Mouse (Mus musculus) heart, adult 2 months (tissue): Measurements from ENCODE around the gene Pheta2.

Source experiments
- CTCF ChIP-seq: fragments of 200-600 bp; IDR thresholded peaks from 2 replicates; pipeline ENCODE4 v1.8.1; 2022; ENCODE audit warnings: antibody characterized with exemption, mild to moderate bottlenecking, moderate library complexity
- EP300 ChIP-seq: fragments of 200-500 bp; IDR thresholded peaks from 2 replicates; pipeline ENCODE4 v1.6.1; 2011; ENCODE audit warnings: low read depth, low read length, control low read depth; ENCODE audit not compliant: insufficient read depth
- POLR2A ChIP-seq: fragments of 200-500 bp; IDR thresholded peaks from 2 replicates; pipeline ENCODE4 v1.6.1; 2011; ENCODE audit warnings: mild to moderate bottlenecking, low read depth, low read length, control low read depth; ENCODE audit not compliant: insufficient read depth

DNA sequence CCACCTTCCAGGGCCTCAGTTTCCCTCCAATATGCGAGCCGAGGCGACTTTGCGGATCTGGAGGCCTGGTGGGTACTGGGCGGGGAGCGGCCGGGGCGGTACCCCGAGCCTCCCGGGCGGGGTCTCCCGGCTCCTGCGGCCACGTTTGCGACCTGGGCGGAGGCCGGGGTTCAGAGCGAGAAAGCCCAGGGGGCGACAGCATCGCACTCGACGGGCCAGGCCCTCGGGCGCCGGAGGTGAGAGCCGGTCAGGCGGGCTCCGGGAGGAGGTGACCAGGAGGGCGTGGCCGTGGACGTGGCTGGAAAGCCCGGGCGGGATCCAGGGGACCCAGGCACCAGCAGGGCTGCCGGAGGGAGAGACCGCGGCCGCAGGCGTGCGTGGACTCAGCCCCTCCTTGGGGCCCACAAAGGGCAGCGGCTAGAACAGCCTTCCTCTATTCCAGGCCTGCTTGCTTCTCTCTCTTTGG lies 2.3 kb downstream of the Pheta2 start:
- TF ChIP-seq CTCF (no peak), POLR2A (0 out of 2 replicates have a peak, but pooled peaks have one; percentile 20), EP300 (no peak)
